Mouse (Mus musculus) MEL (cell line): ENCODE data around the gene Dnajb5. TPM values are rescaled to one million over a fixed set of nuclear protein-coding genes. Genes with fewer than 3 reads are reported as not detected.
A peak's percentile ranks its signal among the peaks of the same experiment; 100 is the strongest.

Source experiments
- DNase-seq: peaks from one replicate; pipeline ENCODE4 v3.0.0; 2011; ENCODE audit warnings: low read depth, low spot score
- H3K27ac ChIP-seq: 2 replicates; pipeline ENCODE4 v1.5.1; 2012; ENCODE audit warnings: low read depth, mild to moderate bottlenecking, control low read depth, low read length, moderate library complexity; ENCODE audit not compliant: control insufficient read depth
- H3K27me3 ChIP-seq, 2 experiments: fragments of 150-350 bp in 1 of 2; sonication (generic) in 1 of 2; 2 replicates each; pipeline ENCODE4 v1.6.1; 2012; ENCODE audit warnings: low read length in 2 of 2, mild to moderate bottlenecking in 2 of 2, improper control_type of control experiment in 1 of 2, moderate library complexity in 1 of 2; ENCODE audit not compliant: insufficient read depth in 2 of 2, control insufficient read depth in 1 of 2
- H3K36me3 ChIP-seq, 2 experiments: 2 replicates each; pipeline ENCODE4 v1.6.1; 2012 to 2014; ENCODE audit warnings: low read length in 2 of 2, improper control_type of control experiment in 1 of 2, inconsistent platforms in 1 of 2, mild to moderate bottlenecking in 1 of 2; ENCODE audit not compliant: insufficient read depth in 2 of 2, control insufficient read depth in 1 of 2
- H3K4me1 ChIP-seq, 2 experiments: fragments of 150-350 bp in 1 of 2; sonication (generic) in 1 of 2; 2 replicates each; pipeline ENCODE4 v1.6.1; 2012; ENCODE audit warnings: low read length in 2 of 2, improper control_type of control experiment in 1 of 2, mild to moderate bottlenecking in 1 of 2; ENCODE audit not compliant: insufficient read depth in 2 of 2, control insufficient read depth in 1 of 2
- H3K4me3 ChIP-seq, 2 experiments: fragments of 150-350 bp in 1 of 2; sonication (generic) in 1 of 2; 2 replicates each; pipeline ENCODE4 v1.5.1; 2012; ENCODE audit warnings: low read depth in 2 of 2, low read length in 2 of 2, mild to moderate bottlenecking in 2 of 2, moderate library complexity in 2 of 2, control low read depth in 1 of 2, improper control_type of control experiment in 1 of 2; ENCODE audit not compliant: control insufficient read depth in 1 of 2, insufficient read depth in 1 of 2
- H3K79me2 ChIP-seq: 2 replicates; pipeline ENCODE4 v1.6.1; 2012; ENCODE audit warnings: mild to moderate bottlenecking, low read length, moderate library complexity; ENCODE audit not compliant: control insufficient read depth, poor library complexity, insufficient read depth
- H3K9ac ChIP-seq: 2 replicates; pipeline ENCODE4 v1.6.1; 2012; ENCODE audit warnings: low read depth, mild to moderate bottlenecking, control low read depth, low read length, moderate library complexity; ENCODE audit not compliant: control insufficient read depth, poor library complexity, severe bottlenecking
- H3K9me3 ChIP-seq: fragments of 150-350 bp; sonication (generic); replicated peaks from 2 replicates; pipeline ENCODE4 v1.6.1; 2012; ENCODE audit warnings: mild to moderate bottlenecking, low read length, improper control_type of control experiment, moderate library complexity; ENCODE audit not compliant: insufficient read depth
- BHLHE40 ChIP-seq: IDR thresholded peaks from 2 replicates; pipeline ENCODE4 v1.6.1; 2012; ENCODE audit warnings: low read depth, mild to moderate bottlenecking, inconsistent platforms, low read length, improper control_type of control experiment, borderline replicate concordance
- CHD1 ChIP-seq: IDR thresholded peaks from 2 replicates; pipeline ENCODE4 v1.6.1; 2012; ENCODE audit warnings: low read depth, mild to moderate bottlenecking, inconsistent platforms, low read length, improper control_type of control experiment
- E2F4 ChIP-seq: IDR thresholded peaks from 2 replicates; pipeline ENCODE4 v1.6.1; 2011; ENCODE audit warnings: low read depth, low read length, improper control_type of control experiment, borderline replicate concordance
- ELF1 ChIP-seq: IDR thresholded peaks from 2 replicates; pipeline ENCODE4 v1.6.1; 2014; ENCODE audit warnings: low read depth, mild to moderate bottlenecking, inconsistent platforms, low read length, improper control_type of control experiment, moderate library complexity
- GABPA ChIP-seq: IDR thresholded peaks from 2 replicates; pipeline ENCODE4 v1.6.1; 2012; ENCODE audit warnings: low read depth, mild to moderate bottlenecking, inconsistent platforms, low read length, improper control_type of control experiment, moderate library complexity
- GATA1 ChIP-seq: IDR thresholded peaks from 2 replicates; pipeline ENCODE4 v1.6.1; 2011; ENCODE audit warnings: low read depth, low read length, improper control_type of control experiment
- HCFC1 ChIP-seq: IDR thresholded peaks from 2 replicates; pipeline ENCODE4 v1.6.1; 2012; ENCODE audit warnings: low read depth, mild to moderate bottlenecking, inconsistent platforms, low read length, improper control_type of control experiment, moderate library complexity
- JUND ChIP-seq: IDR thresholded peaks from 2 replicates; pipeline ENCODE4 v1.6.1; 2011; ENCODE audit warnings: low read depth, mild to moderate bottlenecking, improper control_type of control experiment, low read length
- KAT2A ChIP-seq: conservative IDR thresholded peaks from 2 replicates; pipeline ENCODE4 v1.6.1; 2012; ENCODE audit warnings: low read depth, low read length, improper control_type of control experiment, inconsistent platforms
- MAFK ChIP-seq: IDR thresholded peaks from 2 replicates; pipeline ENCODE4 v1.6.1; 2011; ENCODE audit warnings: low read depth, mild to moderate bottlenecking, low read length, improper control_type of control experiment, borderline replicate concordance
- MAX ChIP-seq: IDR thresholded peaks from 2 replicates; pipeline ENCODE4 v1.6.1; 2011; ENCODE audit warnings: low read length, improper control_type of control experiment
- MEF2A ChIP-seq: IDR thresholded peaks from 2 replicates; pipeline ENCODE4 v1.6.1; 2014; ENCODE audit warnings: low read depth, mild to moderate bottlenecking, inconsistent platforms, low read length, improper control_type of control experiment; ENCODE audit not compliant: poor library complexity, insufficient replicate concordance, severe bottlenecking; ENCODE audit errors: extremely low read depth
- MXI1 ChIP-seq: IDR thresholded peaks from 2 replicates; pipeline ENCODE4 v1.6.1; 2011; ENCODE audit warnings: mild to moderate bottlenecking, low read depth, low read length, improper control_type of control experiment
- MYC ChIP-seq: IDR thresholded peaks from 2 replicates; pipeline ENCODE4 v1.6.1; 2011; ENCODE audit warnings: low read depth, mild to moderate bottlenecking, low read length, improper control_type of control experiment, moderate library complexity
- NELFE ChIP-seq: IDR thresholded peaks from 2 replicates; pipeline ENCODE4 v1.6.1; 2011; ENCODE audit warnings: low read depth, low read length, improper control_type of control experiment
- NRF1 ChIP-seq: IDR thresholded peaks from 2 replicates; pipeline ENCODE4 v1.6.1; 2014; ENCODE audit warnings: low read depth, mild to moderate bottlenecking, inconsistent platforms, low read length, improper control_type of control experiment, moderate library complexity; ENCODE audit not compliant: poor library complexity, insufficient read depth, severe bottlenecking
- POLR2A ChIP-seq, 2 experiments: IDR thresholded peaks; 2 replicates each; pipeline ENCODE4 v1.6.1; 2011 to 2012; ENCODE audit warnings: low read length in 2 of 2, mild to moderate bottlenecking in 2 of 2, control low read depth in 1 of 2, improper control_type of control experiment in 1 of 2, low read depth in 1 of 2, moderate library complexity in 1 of 2; ENCODE audit not compliant: control insufficient read depth in 1 of 2, insufficient read depth in 1 of 2, poor library complexity in 1 of 2
- POLR2AphosphoS2 ChIP-seq: IDR thresholded peaks from 2 replicates; pipeline ENCODE4 v1.6.1; 2011; ENCODE audit warnings: low read length, improper control_type of control experiment
- POLR2AphosphoS5 ChIP-seq: IDR thresholded peaks from 2 replicates; pipeline ENCODE4 v1.6.1; 2012; ENCODE audit warnings: low read depth, borderline replicate concordance, mild to moderate bottlenecking, inconsistent platforms, low read length, moderate library complexity, mixed read lengths
- SIN3A ChIP-seq: IDR thresholded peaks from 2 replicates; pipeline ENCODE4 v1.6.1; 2012; ENCODE audit warnings: low read length, improper control_type of control experiment, inconsistent platforms
- SMC3 ChIP-seq: IDR thresholded peaks from 2 replicates; pipeline ENCODE4 v1.6.1; 2011; ENCODE audit warnings: low read depth, low read length, improper control_type of control experiment
- TCF12 ChIP-seq: IDR thresholded peaks from 2 replicates; pipeline ENCODE4 v1.6.1; 2014; ENCODE audit warnings: low read depth, mild to moderate bottlenecking, inconsistent platforms, low read length, improper control_type of control experiment, moderate library complexity
- UBTF ChIP-seq: IDR thresholded peaks from 2 replicates; pipeline ENCODE4 v1.6.1; 2012; ENCODE audit warnings: low read depth, mild to moderate bottlenecking, inconsistent platforms, low read length, improper control_type of control experiment, moderate library complexity, borderline replicate concordance; ENCODE audit not compliant: insufficient read depth
- USF1 ChIP-seq: IDR thresholded peaks from 2 replicates; pipeline ENCODE4 v1.6.1; 2014; ENCODE audit warnings: low read depth, mild to moderate bottlenecking, inconsistent platforms, low read length, improper control_type of control experiment, moderate library complexity
- USF2 ChIP-seq, 2 experiments: IDR thresholded peaks; 2 replicates each; pipeline ENCODE4 v1.6.1; 2011 to 2012; ENCODE audit warnings: improper control_type of control experiment in 2 of 2, low read length in 2 of 2, borderline replicate concordance in 1 of 2, inconsistent platforms in 1 of 2, low read depth in 1 of 2, mild to moderate bottlenecking in 1 of 2; ENCODE audit not compliant: insufficient read depth in 1 of 2
- ZC3H11A ChIP-seq: IDR thresholded peaks from 2 replicates; pipeline ENCODE4 v1.6.1; 2012; ENCODE audit warnings: low read depth, mild to moderate bottlenecking, inconsistent platforms, low read length, improper control_type of control experiment
- ZKSCAN1 ChIP-seq: IDR thresholded peaks from 2 replicates; pipeline ENCODE4 v1.6.1; 2012; ENCODE audit warnings: low read depth, mild to moderate bottlenecking, inconsistent platforms, low read length, improper control_type of control experiment, moderate library complexity
- ZMIZ1 ChIP-seq: IDR thresholded peaks from 2 replicates; pipeline ENCODE4 v1.6.1; 2012; ENCODE audit warnings: low read depth, mild to moderate bottlenecking, inconsistent platforms, low read length, improper control_type of control experiment, moderate library complexity
- ZNF384 ChIP-seq: IDR thresholded peaks from 2 replicates; pipeline ENCODE4 v1.6.1; 2012; ENCODE audit warnings: low read depth, mild to moderate bottlenecking, inconsistent platforms, low read length, improper control_type of control experiment
- polyA plus RNA-seq, 2 experiments: library from polyadenylated mRNA; stranded (reverse) in 1 of 2; unstranded in 1 of 2; fragments of >175 nt in 1 of 2; fragments of >200 nt in 1 of 2; gene quantifications; 2 replicates each; pipeline versions ENCODE4 v1.2.1 to v1.2.4; 2012; ENCODE audit warnings: low replicate concordance in 2 of 2, low read depth in 1 of 2; ENCODE audit not compliant: insufficient read length in 2 of 2, insufficient read depth in 1 of 2, missing spikeins in 1 of 2
- total RNA-seq: library from RNA; depleted of rRNA; stranded (reverse); fragments of 300-350 nt; gene quantifications from 2 replicates; pipeline ENCODE4 v1.2.3, GENCODE M21; 2012

Dnajb5 gene
- total and polyA plus RNA-seq, 3 experiments = 0.73 to 1.8 TPM; not detected in 1

DNA sequence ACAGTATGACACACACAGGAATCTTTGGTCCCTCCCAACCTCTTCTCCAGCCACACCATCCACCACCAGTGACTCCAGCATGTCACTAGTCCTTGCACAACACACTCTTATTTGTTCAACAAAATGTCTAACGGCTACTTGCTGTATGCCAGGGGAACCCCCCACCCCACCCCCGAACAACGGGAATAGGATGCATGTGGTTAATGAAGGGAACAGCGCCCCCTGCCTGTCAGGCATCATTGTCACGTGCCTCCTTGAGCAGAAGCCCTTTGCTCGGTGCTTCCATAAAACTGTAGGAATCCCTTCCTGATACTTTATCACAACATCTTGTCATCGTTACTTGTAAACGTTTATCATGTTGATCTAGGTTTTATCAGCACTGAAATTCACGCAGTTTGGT lies 47.4 kb upstream of the Dnajb5 start (continued):
- TF ChIP-seq POLR2AphosphoS2 = no peak
- no peak for TF ChIP-seq NRF1
- peak; percentile 49 for TF ChIP-seq ZC3H11A
- TF ChIP-seq KAT2A = no peak
- TF ChIP-seq GATA1 = no peak
- TF ChIP-seq HCFC1 = no peak
- no peak for TF ChIP-seq CHD1
- no peak for TF ChIP-seq ELF1

DNA sequence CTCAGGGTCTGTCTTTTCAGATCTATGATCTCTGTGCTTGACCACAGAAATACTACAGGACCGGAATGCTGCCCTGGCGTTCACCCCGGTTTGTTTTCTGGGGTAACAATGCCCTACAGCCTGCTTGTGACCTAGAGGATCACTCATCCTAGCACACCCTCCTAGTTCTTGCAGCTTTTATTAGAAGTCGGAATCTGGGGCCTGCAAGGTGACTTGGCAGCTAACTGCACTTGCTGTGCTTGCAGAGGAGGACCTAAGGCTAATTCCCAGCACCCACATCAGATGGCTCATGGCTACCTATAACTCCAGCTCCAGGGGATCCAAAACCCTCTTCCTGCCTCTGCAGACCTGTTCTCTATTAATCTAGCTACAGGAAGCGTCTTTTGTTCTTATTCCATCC lies 46.9 kb upstream of the Dnajb5 start:
- H3K36me3 ChIP-seq = no peaks in the 10 kb centered on the region
- peaks cover 2 to 4% of the 10 kb centered on the region in 2 experiments; a peak in 3 of 4 replicates for H3K27me3 ChIP-seq
- H3K9me3 ChIP-seq = no peaks in the 10 kb centered on the region
- no peaks in the 10 kb centered on the region for H3K4me1 ChIP-seq
- H3K4me3 ChIP-seq = no peak overlapping the region
- H3K27ac ChIP-seq = no peak overlapping the region
- DNase-seq = no peak
- TF ChIP-seq MYC (no peak), SMC3 (no peak), BHLHE40 (no peak), MAFK (no peak)
- no peak overlapping the region for H3K9ac ChIP-seq
- no peaks in the 10 kb centered on the region for H3K79me2 ChIP-seq

DNA sequence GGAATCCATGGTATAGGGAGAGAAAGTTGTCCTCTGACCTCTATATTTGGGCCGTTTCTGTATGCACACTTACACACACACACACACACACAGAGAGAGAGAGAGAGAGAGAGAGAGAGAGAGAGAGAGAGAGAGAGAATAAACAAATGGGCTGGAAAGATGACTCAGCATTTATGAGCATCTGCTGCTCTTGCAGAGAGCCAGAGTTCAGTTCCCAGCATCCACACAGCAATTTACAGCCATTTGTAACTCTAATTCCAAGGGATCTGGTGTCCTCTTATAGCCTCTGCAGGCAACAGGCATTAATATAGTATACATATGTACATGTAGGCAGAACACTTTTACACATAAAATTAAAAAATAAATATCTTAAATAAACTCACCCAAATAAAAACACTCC lies 45.7 kb upstream of the Dnajb5 start:
- H3K9ac ChIP-seq = no peak overlapping the region
- no peak overlapping the region for H3K4me3 ChIP-seq
- H3K4me1 ChIP-seq = no peaks in the 10 kb centered on the region
- H3K36me3 ChIP-seq = no peaks in the 10 kb centered on the region
- no peaks in the 10 kb centered on the region for H3K79me2 ChIP-seq
- H3K27me3 ChIP-seq = peaks cover 2 to 4% of the 10 kb centered on the region in 2 experiments; a peak in 3 of 4 replicates
- H3K9me3 ChIP-seq = no peaks in the 10 kb centered on the region
- TF ChIP-seq MYC (no peak), MAX (no peak), USF2 (IDR thresholded peaks at IDR 0.05; ENCODE audit: borderline replicate concordance in 1 of 2, insufficient read depth in 1 of 2, low read depth in 1 of 2, low read length in 2 of 2) (no peak), ZMIZ1 (no peak), SIN3A (no peak), POLR2AphosphoS5 (no peak), NELFE (no peak), JUND (no peak), E2F4 (no peak), UBTF (no peak), MEF2A (no peak), POLR2A (IDR thresholded peaks at IDR 0.05; ENCODE audit: control insufficient read depth in 1 of 2, insufficient read depth in 1 of 2, low read depth in 1 of 2, low read length in 2 of 2, poor library complexity in 1 of 2) (no peak), ZNF384 (no peak), GABPA (no peak), ZKSCAN1 (no peak), MXI1 (no peak), POLR2AphosphoS2 (no peak), CHD1 (no peak), TCF12 (no peak), USF1 (no peak)
- no peak for DNase-seq
- H3K27ac ChIP-seq = no peak overlapping the region
